Mouse (Mus musculus): Measurements from ENCODE around the gene Cnst. TPM values are rescaled to one million over a fixed set of nuclear protein-coding genes. Genes with fewer than 3 reads are reported as not detected.
"Not testable (repeated sequence)": the region's sequence is repeated elsewhere in the genome, so short reads cannot be mapped to it uniquely, and the experiment has no call there.

Cnst gene
- polyA plus RNA-seq, 1 experiment from 2014 or later = 27.5 TPM

DNA sequence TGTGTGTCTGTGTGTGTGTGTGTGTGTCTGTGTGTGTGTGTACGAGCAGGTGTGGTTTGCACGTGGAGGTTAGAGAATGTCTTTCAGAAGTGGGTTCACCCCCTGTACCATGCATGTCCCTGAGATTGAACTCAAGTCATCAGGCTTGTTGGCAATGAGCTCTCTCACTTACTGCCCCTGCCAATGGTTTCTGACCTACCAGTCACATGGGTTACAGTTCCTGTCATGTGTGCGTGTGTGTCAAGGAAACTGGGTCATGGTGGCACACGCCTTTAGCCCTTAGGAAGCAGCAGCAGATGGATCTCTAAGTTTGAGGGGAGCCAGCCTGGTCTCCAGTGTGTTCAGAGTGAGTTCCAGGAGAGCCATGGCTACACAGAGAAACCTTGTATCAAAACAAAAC lies 96.6 kb downstream of the Cnst start:
- Histone ChIP-seq H3K9ac (replicated peaks; ENCODE audit: low read depth, low read length) (no peak overlapping the region), H3K36me3 (ENCODE audit: control insufficient read depth, insufficient read depth, low read length) (no peaks in the 10 kb centered on the region), H3K27me3 (ENCODE audit: control insufficient read depth, insufficient read depth, low read length) (no peaks in the 10 kb centered on the region), H3K27ac (ENCODE audit: low read depth, low read length) (no peak overlapping the region), H3K4me1 (ENCODE audit: control insufficient read depth, insufficient read depth, low read length) (no peaks in the 10 kb centered on the region), H3K4me2 (ENCODE audit: low read depth, low read length) (no peak overlapping the region), H3K9me3 (ENCODE audit: control insufficient read depth, low read length) (no peaks in the 10 kb centered on the region), H3K4me3 (ENCODE audit: low read depth, low read length) (no peak overlapping the region)
- WGBS = 94% methylated on average over 4 of the region's 4 CpGs
- no peak for ATAC-seq (ENCODE audit: low read depth)

DNA sequence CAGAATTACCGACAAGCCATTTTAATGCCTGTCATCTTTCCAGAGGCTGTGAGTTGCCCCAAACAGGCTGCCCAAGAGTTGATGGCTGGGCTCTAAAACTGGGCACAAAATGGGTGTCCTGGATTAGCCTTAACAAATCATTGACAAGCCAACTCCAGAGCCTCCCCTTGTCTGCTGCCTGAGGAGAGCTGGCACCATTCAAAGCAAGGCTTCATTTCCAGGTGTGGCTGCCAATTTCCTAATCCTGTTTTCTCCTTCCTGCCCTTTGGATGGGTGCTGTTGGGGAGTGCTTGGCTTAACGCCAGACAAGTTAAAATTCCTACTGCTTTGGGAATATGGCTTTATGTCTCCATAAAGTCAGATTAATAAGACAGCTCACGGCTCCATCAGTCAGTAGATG lies 98.0 kb downstream of the Cnst start:
- H3K9me3 ChIP-seq (ENCODE audit: control insufficient read depth, low read length) = no peaks in the 10 kb centered on the region

DNA sequence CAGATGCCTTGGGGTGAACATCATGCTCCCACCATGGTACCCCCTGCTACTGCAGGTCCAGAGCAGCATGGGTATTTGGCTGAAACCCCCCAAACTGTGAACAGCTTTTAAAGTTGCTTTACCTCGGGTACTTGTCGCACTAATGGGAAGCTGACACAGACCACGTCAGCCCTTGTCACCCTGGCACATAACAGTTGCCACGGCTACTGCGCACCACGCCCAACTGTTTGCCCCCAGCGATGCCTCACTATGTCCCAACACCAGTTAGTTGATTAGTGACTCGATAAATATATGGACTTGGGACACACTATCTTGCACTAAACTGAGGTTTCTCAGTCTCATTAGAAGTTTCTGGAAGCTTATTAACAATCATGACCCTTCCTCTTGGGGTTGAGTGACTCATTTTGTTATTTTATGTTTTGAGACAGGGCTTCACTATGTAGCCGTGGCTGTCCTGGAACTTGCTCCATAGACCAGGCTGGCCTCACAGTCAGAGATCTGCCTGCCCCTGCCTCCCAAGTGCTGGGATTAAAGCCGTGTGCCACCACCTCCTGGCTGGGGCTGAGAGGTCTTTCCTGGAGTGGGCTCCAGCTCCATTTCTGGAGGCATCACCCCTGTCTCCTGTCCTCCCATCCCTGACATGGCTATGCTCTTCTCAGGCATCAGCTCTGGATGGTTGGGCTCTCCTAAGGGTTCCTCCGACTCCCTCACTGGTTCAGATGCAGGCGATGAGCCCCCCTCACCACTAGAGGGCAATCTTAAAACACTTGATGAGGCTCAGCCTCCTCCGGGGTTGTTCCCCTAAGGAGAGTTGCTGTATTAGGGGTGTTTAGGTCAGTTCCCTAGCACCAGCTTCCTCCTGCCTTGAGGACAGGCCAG lies 99.2 kb downstream of the Cnst start:
- no peak overlapping the region for H3K9ac ChIP-seq (replicated peaks; ENCODE audit: low read depth, low read length)
- WGBS = 62% methylated on average over 13 of the region's 13 CpGs
- ATAC-seq (ENCODE audit: low read depth) = peak; percentile 72

More for the DNA sequence above, 98.0 kb downstream of the Cnst start:
- Histone ChIP-seq H3K27me3 (ENCODE audit: control insufficient read depth, insufficient read depth, low read length) (no peaks in the 10 kb centered on the region), H3K4me1 (ENCODE audit: control insufficient read depth, insufficient read depth, low read length) (no peaks in the 10 kb centered on the region), H3K36me3 (ENCODE audit: control insufficient read depth, insufficient read depth, low read length) (no peaks in the 10 kb centered on the region), H3K27ac (ENCODE audit: low read depth, low read length) (no peak overlapping the region), H3K4me2 (ENCODE audit: low read depth, low read length) (no peak overlapping the region), H3K4me3 (ENCODE audit: low read depth, low read length) (no peak overlapping the region), H3K9ac (replicated peaks; ENCODE audit: low read depth, low read length) (no peak overlapping the region)
- 62% methylated on average over 3 of the region's 3 CpGs for WGBS
- ATAC-seq (ENCODE audit: low read depth) = no peak

DNA sequence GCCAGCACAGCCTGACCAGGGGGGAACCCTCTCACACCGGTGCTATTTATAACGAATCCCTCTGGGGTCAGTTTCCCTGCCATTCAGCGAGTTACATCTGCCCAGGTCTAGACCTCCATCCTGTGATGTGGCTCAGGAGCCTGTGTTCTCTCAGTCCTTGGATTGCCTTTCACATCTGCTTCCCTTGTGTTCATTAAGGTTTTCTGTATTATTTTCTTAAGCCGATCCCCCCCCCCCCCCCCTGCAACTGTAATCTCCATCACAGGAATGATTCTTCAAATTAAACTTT lies 99.8 kb downstream of the Cnst start:
- Histone ChIP-seq H3K36me3 (ENCODE audit: control insufficient read depth, insufficient read depth, low read length) (no peaks in the 10 kb centered on the region), H3K27me3 (ENCODE audit: control insufficient read depth, insufficient read depth, low read length) (no peaks in the 10 kb centered on the region), H3K9ac (replicated peaks; ENCODE audit: low read depth, low read length) (no peak overlapping the region), H3K4me3 (ENCODE audit: low read depth, low read length) (no peak overlapping the region), H3K4me2 (ENCODE audit: low read depth, low read length) (peak overlapping the region; percentile 7; the same call in 1 of the 2 replicates), H3K9me3 (ENCODE audit: control insufficient read depth, low read length) (no peaks in the 10 kb centered on the region), H3K27ac (ENCODE audit: low read depth, low read length) (no peak overlapping the region), H3K4me1 (ENCODE audit: control insufficient read depth, insufficient read depth, low read length) (no peaks in the 10 kb centered on the region)
- 19% methylated on average over 4 of the region's 4 CpGs for WGBS
- ATAC-seq (ENCODE audit: low read depth) = no peak

More for the DNA sequence above, 99.2 kb downstream of the Cnst start:
- Histone ChIP-seq H3K4me3 (ENCODE audit: low read depth, low read length) (no peak overlapping the region), H3K27me3 (ENCODE audit: control insufficient read depth, insufficient read depth, low read length) (no peaks in the 10 kb centered on the region), H3K36me3 (ENCODE audit: control insufficient read depth, insufficient read depth, low read length) (no peaks in the 10 kb centered on the region), H3K4me1 (ENCODE audit: control insufficient read depth, insufficient read depth, low read length) (no peaks in the 10 kb centered on the region), H3K4me2 (ENCODE audit: low read depth, low read length) (peak overlapping the region; percentile 7; the same call in 1 of the 2 replicates), H3K9me3 (ENCODE audit: control insufficient read depth, low read length) (no peaks in the 10 kb centered on the region), H3K27ac (ENCODE audit: low read depth, low read length) (no peak overlapping the region)

DNA sequence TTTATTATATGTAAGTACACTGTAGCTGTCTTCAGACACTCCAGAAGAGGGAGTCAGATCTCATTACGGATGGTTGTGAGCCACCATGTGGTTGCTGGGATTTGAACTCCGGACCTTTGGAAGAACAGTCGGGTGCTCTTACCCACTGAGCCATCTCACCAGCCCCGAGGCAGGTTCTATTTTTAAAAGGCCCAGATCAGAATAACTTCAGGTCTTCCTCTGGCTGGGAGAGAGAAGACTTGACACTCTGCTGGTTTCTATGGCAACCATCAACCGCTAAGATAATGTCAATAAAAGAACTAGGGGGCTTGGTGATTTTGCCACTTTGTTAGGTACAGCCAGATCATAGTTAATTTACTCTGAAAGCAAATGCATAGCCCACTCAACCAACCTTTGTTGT lies 102.5 kb downstream of the Cnst start:
- not testable (repeated sequence) for ATAC-seq (ENCODE audit: low read depth); H3K36me3 ChIP-seq (ENCODE audit: control insufficient read depth, insufficient read depth, low read length); H3K27me3 ChIP-seq (ENCODE audit: control insufficient read depth, insufficient read depth, low read length); H3K9me3 ChIP-seq (ENCODE audit: control insufficient read depth, low read length); H3K9ac ChIP-seq (replicated peaks; ENCODE audit: low read depth, low read length); H3K27ac ChIP-seq (ENCODE audit: low read depth, low read length); H3K4me3 ChIP-seq (ENCODE audit: low read depth, low read length); H3K4me1 ChIP-seq (ENCODE audit: control insufficient read depth, insufficient read depth, low read length); H3K4me2 ChIP-seq (ENCODE audit: low read depth, low read length)
- 66% methylated on average over 4 of the region's 5 CpGs for WGBS

DNA sequence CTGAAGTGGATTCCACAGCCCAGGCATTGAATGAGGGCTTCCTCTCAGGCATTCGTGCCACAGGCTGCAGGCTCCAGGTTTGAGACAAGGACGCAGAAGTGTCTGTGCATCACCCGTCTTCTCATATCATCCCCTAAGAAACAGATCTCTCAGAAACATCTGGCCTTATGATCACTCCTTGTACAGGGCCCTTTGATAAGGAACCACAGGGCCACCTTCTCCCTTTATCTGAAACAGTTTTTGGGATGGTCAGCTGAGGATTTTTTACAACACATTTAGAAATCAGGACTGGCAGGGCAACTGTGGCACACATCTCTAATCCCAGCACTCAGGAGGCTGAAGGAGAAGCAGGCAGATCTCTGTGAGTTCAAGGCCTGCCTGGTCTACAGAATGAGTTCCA lies 103.2 kb downstream of the Cnst start:
- ATAC-seq (ENCODE audit: low read depth) = no peak
- no peak overlapping the region for H3K27ac ChIP-seq (ENCODE audit: low read depth, low read length)
- WGBS = 84% methylated on average over 3 of the region's 3 CpGs

DNA sequence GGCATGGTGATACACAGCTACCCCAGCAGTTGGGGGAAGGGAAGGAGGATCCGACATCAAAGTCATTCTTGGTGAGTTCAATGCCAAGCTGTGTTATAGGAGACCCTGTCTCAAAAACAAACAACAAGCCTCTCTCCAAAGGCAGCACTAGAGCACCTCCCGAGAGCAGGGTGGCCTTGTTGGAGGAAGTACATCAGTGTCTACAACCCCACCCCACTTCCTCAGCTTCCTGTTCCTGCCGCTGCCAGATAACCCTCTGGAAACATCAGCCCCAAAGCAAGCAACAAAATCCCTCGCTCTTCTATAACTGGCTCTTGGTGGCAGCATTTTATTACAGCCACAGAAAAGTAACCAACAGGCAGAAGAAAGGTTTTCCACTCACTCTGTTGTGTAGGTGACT lies 104.1 kb downstream of the Cnst start:
- Histone ChIP-seq H3K9me3 (ENCODE audit: control insufficient read depth, low read length) (no peaks in the 10 kb centered on the region), H3K9ac (replicated peaks; ENCODE audit: low read depth, low read length) (no peak overlapping the region), H3K4me1 (ENCODE audit: control insufficient read depth, insufficient read depth, low read length) (no peaks in the 10 kb centered on the region), H3K36me3 (ENCODE audit: control insufficient read depth, insufficient read depth, low read length) (no peaks in the 10 kb centered on the region), H3K4me2 (ENCODE audit: low read depth, low read length) (no peak overlapping the region), H3K27me3 (ENCODE audit: control insufficient read depth, insufficient read depth, low read length) (no peaks in the 10 kb centered on the region), H3K4me3 (ENCODE audit: low read depth, low read length) (no peak overlapping the region), H3K27ac (ENCODE audit: low read depth, low read length) (no peak overlapping the region)
- 74% methylated on average over 4 of the region's 4 CpGs for WGBS
- ATAC-seq (ENCODE audit: low read depth) = no peak

More for the DNA sequence above, 103.2 kb downstream of the Cnst start:
- no peak overlapping the region for H3K4me2 ChIP-seq (ENCODE audit: low read depth, low read length)
- H3K4me3 ChIP-seq (ENCODE audit: low read depth, low read length) = no peak overlapping the region
- no peak overlapping the region for H3K9ac ChIP-seq (replicated peaks; ENCODE audit: low read depth, low read length)
- no peaks in the 10 kb centered on the region for H3K27me3 ChIP-seq (ENCODE audit: control insufficient read depth, insufficient read depth, low read length)
- H3K9me3 ChIP-seq (ENCODE audit: control insufficient read depth, low read length) = no peaks in the 10 kb centered on the region
- no peaks in the 10 kb centered on the region for H3K4me1 ChIP-seq (ENCODE audit: control insufficient read depth, insufficient read depth, low read length)
- no peaks in the 10 kb centered on the region for H3K36me3 ChIP-seq (ENCODE audit: control insufficient read depth, insufficient read depth, low read length)

DNA sequence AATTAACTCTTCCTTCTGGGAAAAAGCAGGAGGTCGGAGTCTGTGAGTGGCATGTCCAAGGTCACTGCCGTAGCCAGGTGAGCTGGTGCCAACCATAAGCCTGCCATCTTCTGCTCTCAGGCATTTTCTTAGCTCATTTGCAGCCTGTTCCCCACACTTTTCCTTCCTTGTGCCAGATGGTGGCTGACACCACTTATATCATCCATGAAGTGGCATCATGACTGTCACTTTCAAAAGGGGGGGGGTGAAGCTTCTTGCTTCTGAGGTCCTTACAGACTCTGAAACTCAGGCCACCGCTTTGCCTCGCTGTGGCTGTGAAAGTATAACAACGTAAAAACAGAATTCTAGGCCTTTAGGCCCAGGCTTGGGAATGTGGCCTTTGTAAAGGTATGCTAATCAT lies 105.1 kb downstream of the Cnst start:
- Histone ChIP-seq H3K27ac (ENCODE audit: low read depth, low read length) (no peak overlapping the region), H3K4me3 (ENCODE audit: low read depth, low read length) (no peak overlapping the region), H3K9ac (replicated peaks; ENCODE audit: low read depth, low read length) (no peak overlapping the region), H3K36me3 (ENCODE audit: control insufficient read depth, insufficient read depth, low read length) (no peaks in the 10 kb centered on the region), H3K4me2 (ENCODE audit: low read depth, low read length) (no peak overlapping the region), H3K27me3 (ENCODE audit: control insufficient read depth, insufficient read depth, low read length) (no peaks in the 10 kb centered on the region), H3K9me3 (ENCODE audit: control insufficient read depth, low read length) (no peaks in the 10 kb centered on the region), H3K4me1 (ENCODE audit: control insufficient read depth, insufficient read depth, low read length) (no peaks in the 10 kb centered on the region)
- no peak for ATAC-seq (ENCODE audit: low read depth)
- 82% methylated on average over 5 of the region's 5 CpGs for WGBS

DNA sequence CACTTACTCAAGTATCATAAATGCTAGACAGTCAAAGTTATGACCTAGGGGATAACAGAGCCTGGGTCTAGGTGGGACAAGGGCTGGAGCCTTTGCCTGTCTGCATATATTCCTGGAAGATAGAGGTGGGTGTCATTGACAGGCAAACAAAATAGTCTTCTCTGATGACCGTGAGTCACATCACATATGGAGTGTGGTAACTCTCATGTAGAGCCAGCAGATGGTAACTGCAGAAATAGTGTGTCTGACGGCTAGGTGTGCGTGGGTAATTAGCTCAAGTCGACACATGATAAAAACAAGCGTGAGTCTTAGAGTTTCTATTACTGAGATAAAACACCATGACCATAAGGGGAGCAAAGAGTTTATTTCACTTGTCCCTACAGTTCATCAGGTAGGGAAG lies 116.9 kb downstream of the Cnst start:
- 92% methylated on average over 5 of the region's 5 CpGs for WGBS

More for the DNA sequence above, 116.9 kb downstream of the Cnst start:
- Histone ChIP-seq H3K9me3 (ENCODE audit: control insufficient read depth, low read length) (no peaks in the 10 kb centered on the region), H3K9ac (replicated peaks; ENCODE audit: low read depth, low read length) (no peak overlapping the region), H3K4me3 (ENCODE audit: low read depth, low read length) (no peak overlapping the region), H3K27me3 (ENCODE audit: control insufficient read depth, insufficient read depth, low read length) (no peaks in the 10 kb centered on the region), H3K4me2 (ENCODE audit: low read depth, low read length) (no peak overlapping the region), H3K27ac (ENCODE audit: low read depth, low read length) (no peak overlapping the region), H3K36me3 (ENCODE audit: control insufficient read depth, insufficient read depth, low read length) (no peaks in the 10 kb centered on the region), H3K4me1 (ENCODE audit: control insufficient read depth, insufficient read depth, low read length) (no peaks in the 10 kb centered on the region)
- no peak for ATAC-seq (ENCODE audit: low read depth)

Measured in neural tube, embryonic 14.5 days (tissue).